Mouse (Mus musculus) heart, embryonic 15.5 days (tissue): ENCODE measurements at regions not wholly inside any gene's neighbourhood (a gene's known extent, or its start where the extent isn't known, plus 50 kb on each side); places are given as distances from the start of the nearest gene placed in this dataset.

Experiments used
- ATAC-seq: fragments of 200-750 bp; cut with Nextera tagmentation; replicated peaks from 2 replicates; pipeline ENCODE4 v1.8.0; 2017; ENCODE audit warnings: low read depth, moderate TSS enrichment; ENCODE audit not compliant: insufficient number of reproducible peaks, insufficient read depth, low FRiP score
- H3K27ac ChIP-seq: fragments of 300-500 bp; sonication (generic); 2 replicates; pipeline ENCODE4 v1.5.1; 2015; ENCODE audit warnings: mild to moderate bottlenecking, inconsistent platforms
- H3K27me3 ChIP-seq: fragments of 300-500 bp; sonication (generic); 2 replicates; pipeline ENCODE4 v1.6.1; 2015; ENCODE audit warnings: inconsistent platforms
- H3K36me3 ChIP-seq: fragments of 300-500 bp; sonication (generic); 2 replicates; pipeline ENCODE4 v1.6.1; 2015; ENCODE audit warnings: mild to moderate bottlenecking, inconsistent platforms
- H3K4me1 ChIP-seq: fragments of 300-500 bp; sonication (generic); replicated peaks from 2 replicates; pipeline ENCODE4 v1.6.1; 2015; ENCODE audit warnings: inconsistent platforms
- H3K4me2 ChIP-seq: fragments of 300-500 bp; sonication (generic); 2 replicates; pipeline ENCODE4 v1.6.1; 2015; ENCODE audit warnings: inconsistent platforms, mild to moderate bottlenecking, moderate library complexity
- H3K4me3 ChIP-seq: fragments of 300-500 bp; sonication (generic); 2 replicates; pipeline ENCODE4 v1.5.1; 2015; ENCODE audit warnings: mild to moderate bottlenecking, inconsistent platforms
- H3K9ac ChIP-seq: fragments of 300-500 bp; sonication (generic); 2 replicates; pipeline ENCODE4 v1.6.1; 2015; ENCODE audit warnings: mild to moderate bottlenecking, inconsistent platforms
- H3K9me3 ChIP-seq: fragments of 300-500 bp; sonication (generic); replicated peaks from 2 replicates; pipeline ENCODE4 v1.6.1; 2016; ENCODE audit warnings: inconsistent platforms
- WGBS: fragments of 180-500 bp; shearing (Covaris S2); methylation state at CpG from one replicate; pipeline ENCODE4 v1.1.7; 2015; ENCODE audit warnings: mixed read lengths; 5-methylcytosine and 5-hydroxymethylcytosine counted together

DNA sequence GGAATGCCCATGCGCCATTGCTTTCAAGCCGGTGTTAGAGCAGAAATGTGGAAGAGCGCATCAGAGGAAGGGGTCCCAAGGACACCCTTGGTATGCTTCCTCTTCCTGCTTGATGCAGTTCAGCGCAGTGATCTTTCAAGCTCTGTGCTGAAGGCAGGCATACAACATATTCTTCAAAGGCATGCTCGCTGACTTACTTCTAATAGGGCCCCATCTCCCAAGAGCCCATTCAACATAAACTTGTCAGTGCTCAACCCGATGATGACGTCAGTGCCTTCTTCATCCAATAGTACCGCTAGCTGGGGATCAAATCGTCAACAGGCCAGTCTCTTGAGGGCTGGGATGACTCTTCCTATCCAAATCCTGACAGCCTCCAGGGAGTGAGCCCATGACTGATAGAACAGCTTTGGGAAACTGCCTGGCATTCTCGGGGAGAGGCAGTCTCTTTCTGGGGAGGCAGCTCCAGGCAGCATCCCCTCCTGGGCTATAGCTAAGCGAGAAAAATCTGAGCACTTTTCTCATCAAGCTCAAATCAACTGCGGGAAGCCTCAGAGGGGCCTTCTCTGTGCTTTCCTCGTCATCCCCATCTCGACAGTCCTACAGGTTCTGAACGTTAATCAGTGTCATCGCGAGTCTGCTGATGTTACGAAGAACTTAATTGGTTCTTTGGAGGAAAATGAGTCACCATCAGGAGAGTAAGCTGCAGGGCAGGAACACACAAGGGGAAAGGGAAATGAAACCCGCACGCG is 159.4 kb upstream of the Ppp2r3a start:
- no peak overlapping the region for H3K9ac ChIP-seq
- 70% methylated on average over 21 of the region's 21 CpGs for WGBS
- no peaks in the 10 kb centered on the region for H3K27me3 ChIP-seq
- no peak overlapping the region for H3K4me3 ChIP-seq
- H3K4me1 ChIP-seq = peaks cover 3% of the 10 kb centered on the region; the same call in 1 of the 2 replicates
- no peak for ATAC-seq
- H3K27ac ChIP-seq = no peak overlapping the region
- H3K9me3 ChIP-seq = no peaks in the 10 kb centered on the region
- no peaks in the 10 kb centered on the region for H3K36me3 ChIP-seq
- no peak overlapping the region for H3K4me2 ChIP-seq

DNA sequence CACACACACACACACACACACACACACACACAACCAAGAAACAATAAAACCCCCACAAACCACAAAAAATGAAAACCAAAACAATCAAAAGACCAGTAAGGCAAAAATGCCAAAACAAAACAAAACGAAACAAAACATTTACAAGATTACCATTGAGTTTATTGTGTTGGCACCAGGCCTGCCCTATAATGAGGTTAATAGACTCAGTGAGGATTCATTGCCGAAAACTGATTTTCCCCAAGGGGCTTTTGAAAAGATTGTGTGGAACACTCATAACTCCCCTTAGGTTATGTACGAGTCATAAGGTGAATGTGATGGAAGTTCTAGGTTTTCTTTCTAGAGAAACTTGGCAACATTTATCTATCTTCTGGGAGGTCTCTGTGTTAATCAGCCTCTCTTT is 158.8 kb upstream of the Ppp2r3a start:
- ATAC-seq = no peak
- H3K27me3 ChIP-seq = no peaks in the 10 kb centered on the region
- H3K4me1 ChIP-seq = peaks cover 3% of the 10 kb centered on the region; the same call in 1 of the 2 replicates
- no peaks in the 10 kb centered on the region for H3K36me3 ChIP-seq
- no peaks in the 10 kb centered on the region for H3K9me3 ChIP-seq
- H3K4me2 ChIP-seq = no peak overlapping the region
- no peak overlapping the region for H3K27ac ChIP-seq
- no peak overlapping the region for H3K9ac ChIP-seq
- 83% methylated on average over 3 of the region's 3 CpGs for WGBS
- H3K4me3 ChIP-seq = no peak overlapping the region

DNA sequence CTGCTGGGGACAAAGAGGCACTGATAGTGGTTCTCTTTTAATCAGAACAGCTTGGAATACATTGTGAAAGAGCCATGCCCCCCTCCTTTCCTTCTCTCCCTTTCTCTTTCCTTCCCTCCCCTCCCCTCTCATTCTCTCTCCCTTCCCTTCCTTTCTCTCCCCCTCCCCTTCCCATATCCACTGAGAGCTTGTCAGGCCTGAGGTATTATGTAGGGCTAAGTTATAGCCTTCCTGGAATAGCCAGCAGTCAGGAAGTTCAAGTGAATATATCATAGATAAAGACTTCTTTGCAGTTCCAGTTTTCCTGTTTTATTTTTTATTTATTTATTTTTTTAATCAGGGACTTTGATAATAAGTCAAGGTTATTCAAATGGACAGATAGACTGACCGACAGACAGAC is 156.5 kb upstream of the Ppp2r3a start:
- Histone ChIP-seq H3K36me3 (no peaks in the 10 kb centered on the region), H3K9me3 (no peaks in the 10 kb centered on the region), H3K4me3 (no peak overlapping the region), H3K4me1 (peaks cover 12% of the 10 kb centered on the region), H3K27ac (no peak overlapping the region), H3K9ac (no peak overlapping the region), H3K4me2 (no peak overlapping the region), H3K27me3 (no peaks in the 10 kb centered on the region)
- WGBS = 56% methylated on average over 1 of the region's 1 CpGs
- ATAC-seq = no peak

DNA sequence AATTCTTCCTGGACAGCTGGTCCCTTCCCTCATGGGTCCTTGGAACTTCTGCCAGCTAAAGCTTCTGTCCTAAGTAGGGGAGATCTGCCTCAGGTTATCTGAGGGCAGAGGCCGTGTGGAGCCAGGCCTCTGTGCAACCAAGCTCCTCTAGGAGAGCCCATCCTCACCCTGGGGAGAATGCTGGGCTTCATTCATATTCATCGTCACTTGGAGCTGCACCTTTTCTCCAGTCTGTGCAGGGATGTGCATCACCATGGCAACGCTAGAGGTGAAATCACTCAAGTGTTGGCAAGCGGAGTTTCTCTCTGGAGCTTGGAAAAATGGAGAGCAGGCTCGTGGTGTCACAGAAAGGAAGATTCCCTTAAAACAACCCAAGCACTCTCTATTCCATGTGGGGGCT is 155.5 kb upstream of the Ppp2r3a start:
- no peak overlapping the region for H3K4me3 ChIP-seq
- WGBS = 62% methylated on average over 5 of the region's 5 CpGs
- H3K27ac ChIP-seq = no peak overlapping the region
- H3K36me3 ChIP-seq = no peaks in the 10 kb centered on the region
- no peak overlapping the region for H3K9ac ChIP-seq
- no peak for ATAC-seq
- no peak overlapping the region for H3K4me2 ChIP-seq
- H3K9me3 ChIP-seq = no peaks in the 10 kb centered on the region
- H3K4me1 ChIP-seq = peaks cover 10% of the 10 kb centered on the region
- no peaks in the 10 kb centered on the region for H3K27me3 ChIP-seq

DNA sequence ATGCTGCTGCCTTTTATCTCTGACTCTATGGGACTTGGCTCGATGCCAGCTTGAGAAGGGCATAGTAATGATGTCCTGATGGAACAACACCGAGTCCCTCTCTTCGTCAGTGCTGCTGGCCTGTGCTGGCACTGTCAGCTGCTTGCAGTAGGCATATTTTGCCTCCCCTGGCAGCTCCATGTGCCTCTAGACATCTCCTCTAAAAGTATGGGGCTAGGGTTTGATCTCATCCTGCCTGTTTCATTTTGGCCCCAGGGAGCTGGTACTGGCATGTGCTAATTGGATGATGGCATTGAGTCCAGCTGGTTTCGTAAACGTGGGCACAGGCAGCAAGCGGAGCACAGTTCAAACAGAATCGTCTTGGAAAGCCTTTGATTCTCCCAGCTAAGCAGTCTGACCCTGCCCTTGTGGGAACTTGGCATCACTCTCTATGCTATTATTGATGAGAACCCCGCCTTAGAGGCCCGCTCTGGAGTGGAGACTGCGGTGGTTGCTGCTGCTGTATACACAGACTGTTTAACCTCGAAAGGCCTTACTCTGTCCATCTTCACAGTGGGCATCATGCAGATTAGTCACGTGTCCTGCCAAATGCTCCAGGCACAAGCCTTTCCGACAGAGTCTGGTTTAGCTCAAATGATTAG is 153.0 kb upstream of the Ppp2r3a start:
- 38% methylated on average over 13 of the region's 13 CpGs for WGBS
- Histone ChIP-seq H3K27me3 (no peaks in the 10 kb centered on the region), H3K4me1 (peaks cover 10% of the 10 kb centered on the region), H3K9me3 (no peaks in the 10 kb centered on the region), H3K4me3 (no peak overlapping the region), H3K36me3 (no peaks in the 10 kb centered on the region), H3K9ac (no peak overlapping the region), H3K4me2 (no peak overlapping the region), H3K27ac (no peak overlapping the region)
- no peak for ATAC-seq

DNA sequence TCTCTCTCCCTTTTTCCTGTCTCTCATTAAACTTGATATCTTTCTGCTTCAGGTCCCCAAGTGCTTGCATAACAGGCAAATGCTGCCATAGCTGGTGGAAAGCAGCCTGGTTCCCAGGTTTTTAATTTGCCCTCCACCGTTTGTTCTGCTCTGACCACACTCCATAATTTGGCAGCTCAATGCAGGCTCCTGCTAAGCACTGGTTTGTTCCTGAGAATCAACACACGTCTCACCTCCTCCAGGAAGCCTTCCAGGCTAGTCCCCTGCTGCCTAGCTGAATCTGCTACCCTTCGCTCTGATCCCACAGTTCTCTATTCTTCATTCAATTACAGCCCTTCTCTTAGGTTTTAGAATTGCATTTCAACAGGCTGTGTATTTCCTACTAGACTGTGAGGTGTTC is 152.4 kb upstream of the Ppp2r3a start:
- Histone ChIP-seq H3K4me3 (no peak overlapping the region), H3K4me2 (no peak overlapping the region), H3K27me3 (no peaks in the 10 kb centered on the region), H3K9me3 (no peaks in the 10 kb centered on the region), H3K36me3 (no peaks in the 10 kb centered on the region), H3K27ac (no peak overlapping the region), H3K9ac (no peak overlapping the region), H3K4me1 (peaks cover 10% of the 10 kb centered on the region)
- WGBS = 67% methylated on average over 3 of the region's 3 CpGs
- no peak for ATAC-seq

DNA sequence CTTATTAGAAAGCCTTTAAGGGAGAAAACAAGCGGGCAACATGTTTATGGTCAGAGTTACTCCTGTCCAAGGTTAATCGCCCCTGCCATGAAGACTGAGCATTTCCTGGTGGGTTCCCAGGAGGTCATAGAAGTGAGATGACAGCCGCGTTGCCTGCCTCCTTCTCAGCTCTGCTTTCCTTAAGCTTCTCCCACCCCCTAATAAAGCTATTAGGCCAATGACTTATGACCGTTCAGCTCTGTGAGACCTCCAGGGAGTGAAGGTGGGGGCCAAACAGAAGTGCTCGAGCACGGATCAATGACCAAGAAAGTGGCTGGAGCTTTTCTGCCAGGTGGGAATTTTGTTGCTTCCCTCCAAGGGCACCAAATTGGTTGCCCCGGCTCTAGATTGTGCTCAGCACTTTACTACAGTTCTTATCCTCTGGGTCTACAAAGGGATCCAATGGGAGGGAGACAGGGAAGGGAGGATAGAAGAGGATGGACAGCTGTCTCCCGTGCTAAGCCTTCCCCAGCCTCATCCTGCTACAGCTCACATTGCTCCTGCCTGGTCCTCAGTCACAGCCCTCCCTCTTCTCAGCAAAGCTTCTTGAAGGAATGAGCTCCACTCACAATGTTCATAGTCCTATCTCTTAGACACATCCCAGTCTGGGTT is 151.1 kb upstream of the Ppp2r3a start:
- no peaks in the 10 kb centered on the region for H3K9me3 ChIP-seq
- no peak overlapping the region for H3K27ac ChIP-seq
- H3K36me3 ChIP-seq = no peaks in the 10 kb centered on the region
- no peaks in the 10 kb centered on the region for H3K27me3 ChIP-seq
- 85% methylated on average over 9 of the region's 9 CpGs for WGBS
- peaks cover 10% of the 10 kb centered on the region for H3K4me1 ChIP-seq
- no peak overlapping the region for H3K4me3 ChIP-seq
- no peak overlapping the region for H3K9ac ChIP-seq
- no peak for ATAC-seq
- H3K4me2 ChIP-seq = no peak overlapping the region

DNA sequence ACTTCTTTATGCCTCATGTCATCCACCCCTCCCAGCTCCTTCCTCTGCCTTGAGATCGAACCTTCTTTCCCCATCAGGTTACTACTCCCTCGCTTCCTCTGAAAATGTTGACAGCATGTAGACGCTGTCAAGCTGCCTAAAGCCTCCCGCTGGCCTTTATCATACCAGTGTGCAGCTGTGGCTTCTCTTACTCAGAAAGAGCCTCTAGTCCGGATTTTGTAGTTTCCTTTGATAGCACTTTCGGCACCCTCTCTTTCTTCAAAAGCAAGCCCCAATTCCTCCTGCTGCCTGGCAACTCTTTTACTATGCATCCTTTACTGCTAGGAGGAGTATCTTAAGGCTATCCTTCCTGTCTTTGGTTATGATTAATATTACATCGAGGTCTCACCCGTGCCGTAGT is 149.8 kb upstream of the Ppp2r3a start:
- no peaks in the 10 kb centered on the region for H3K27me3 ChIP-seq
- H3K9ac ChIP-seq = no peak overlapping the region
- no peak overlapping the region for H3K27ac ChIP-seq
- H3K4me3 ChIP-seq = no peak overlapping the region
- peaks cover 10% of the 10 kb centered on the region for H3K4me1 ChIP-seq
- no peaks in the 10 kb centered on the region for H3K36me3 ChIP-seq
- ATAC-seq = no peak
- H3K9me3 ChIP-seq = no peaks in the 10 kb centered on the region
- H3K4me2 ChIP-seq = no peak overlapping the region; the same call in 1 of the 2 replicates
- 51% methylated on average over 9 of the region's 9 CpGs for WGBS

DNA sequence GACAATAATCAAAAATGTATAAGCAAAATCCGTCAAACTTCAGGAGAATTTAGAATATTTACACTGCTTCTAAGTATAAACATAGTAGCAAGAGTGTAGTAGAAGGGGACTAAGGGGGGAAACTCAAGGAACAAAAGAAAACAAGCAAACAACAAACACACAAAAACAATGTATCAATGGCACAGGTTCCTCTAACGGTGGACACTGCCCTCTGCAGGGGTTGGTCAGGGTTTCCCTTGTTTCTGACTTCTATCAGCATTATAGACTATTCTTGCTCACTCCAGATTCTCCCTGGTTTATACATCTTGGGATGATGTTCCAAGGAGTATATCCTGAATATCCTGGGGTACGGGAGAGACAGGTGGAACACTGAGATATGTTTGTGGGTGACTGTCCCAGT is 147.3 kb upstream of the Ppp2r3a start:
- H3K4me1 ChIP-seq = no peaks in the 10 kb centered on the region
- H3K36me3 ChIP-seq = no peaks in the 10 kb centered on the region
- H3K27me3 ChIP-seq = no peaks in the 10 kb centered on the region
- H3K9ac ChIP-seq = no peak overlapping the region
- H3K4me3 ChIP-seq = no peak overlapping the region
- no peak overlapping the region for H3K27ac ChIP-seq
- WGBS = 70% methylated on average over 3 of the region's 3 CpGs
- ATAC-seq = no peak
- no peaks in the 10 kb centered on the region for H3K9me3 ChIP-seq
- no peak overlapping the region for H3K4me2 ChIP-seq

DNA sequence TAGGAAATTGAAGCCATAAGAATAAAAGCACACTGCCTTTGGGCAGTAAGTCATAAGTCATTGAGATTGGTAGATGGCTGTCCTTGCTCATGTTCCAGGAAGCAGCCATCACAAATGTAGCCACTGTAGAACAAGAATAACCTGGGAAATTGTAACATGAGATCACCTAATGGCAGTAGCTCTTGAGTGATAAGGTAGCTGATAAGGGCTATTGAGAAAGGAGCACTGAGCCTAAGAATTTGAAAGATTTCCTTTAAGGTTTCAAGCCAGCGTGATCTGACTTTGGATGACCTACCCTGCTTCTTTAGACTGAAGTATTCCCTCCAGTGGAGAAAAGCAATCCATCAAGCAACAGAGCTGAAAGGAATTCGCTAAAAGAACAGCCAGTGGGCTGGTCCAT is 117.8 kb upstream of the Ppp2r3a start:
- H3K27me3 ChIP-seq = no peaks in the 10 kb centered on the region
- ATAC-seq = no peak
- no peak overlapping the region for H3K27ac ChIP-seq
- H3K9me3 ChIP-seq = no peaks in the 10 kb centered on the region
- H3K4me1 ChIP-seq = no peaks in the 10 kb centered on the region
- 13% methylated on average over 2 of the region's 2 CpGs for WGBS
- H3K9ac ChIP-seq = no peak overlapping the region
- H3K36me3 ChIP-seq = no peaks in the 10 kb centered on the region
- H3K4me3 ChIP-seq = no peak overlapping the region
- no peak overlapping the region for H3K4me2 ChIP-seq

DNA sequence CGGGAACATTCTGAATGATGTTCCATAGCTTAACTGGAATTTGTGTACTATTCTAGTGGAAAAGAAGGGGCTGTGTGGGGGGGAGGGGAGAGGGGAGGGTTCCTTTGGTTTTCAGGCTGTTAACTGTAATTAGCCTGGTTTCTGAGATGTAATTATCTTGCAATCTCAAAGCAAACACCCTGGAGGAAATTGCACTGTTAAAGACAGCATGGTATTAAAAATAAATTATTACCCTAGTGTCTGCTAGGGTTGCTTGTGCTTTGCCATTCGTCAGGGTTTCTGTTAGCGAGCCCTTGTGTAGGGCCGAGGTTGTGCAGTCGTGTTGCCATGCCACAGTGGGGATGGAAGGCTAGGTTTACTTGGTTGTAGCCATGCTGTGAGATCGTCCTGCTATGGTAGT is 105.0 kb upstream of the Ppp2r3a start:
- H3K9ac ChIP-seq = no peak overlapping the region

More for the DNA sequence above, 105.0 kb upstream of the Ppp2r3a start:
- Histone ChIP-seq H3K4me1 (no peaks in the 10 kb centered on the region), H3K9me3 (no peaks in the 10 kb centered on the region), H3K4me3 (no peak overlapping the region), H3K4me2 (no peak overlapping the region), H3K27me3 (no peaks in the 10 kb centered on the region), H3K27ac (no peak overlapping the region), H3K36me3 (no peaks in the 10 kb centered on the region)
- ATAC-seq = no peak
- WGBS = 79% methylated on average over 6 of the region's 6 CpGs
